Mouse (Mus musculus) ES-E14 (cell line): ENCODE data around the gene Baiap2l2. TPM values are rescaled to one million over a fixed set of nuclear protein-coding genes. Genes with fewer than 3 reads are reported as not detected.

Experiments
- DNase-seq: peaks from one replicate; pipeline ENCODE4 v3.0.0-alpha.2; 2013; ENCODE audit warnings: low read depth, low spot score
- H3K27ac ChIP-seq: 2 replicates; pipeline ENCODE4 v1.5.1; 2012; ENCODE audit warnings: low read depth, mild to moderate bottlenecking, low read length, moderate library complexity, mixed read lengths; ENCODE audit not compliant: poor library complexity, insufficient read depth, severe bottlenecking
- H3K36me3 ChIP-seq: 2 replicates; pipeline ENCODE4 v1.6.1; 2012; ENCODE audit warnings: mild to moderate bottlenecking, low read length, moderate library complexity, mixed read lengths; ENCODE audit not compliant: control insufficient read depth, poor library complexity, insufficient read depth, severe bottlenecking
- H3K4me1 ChIP-seq, 2 experiments: fragments of 150-350 bp in 1 of 2; sonication (generic) in 1 of 2; 2 replicates each; pipeline ENCODE4 v1.6.1; 2012; ENCODE audit warnings: low read length in 2 of 2, mild to moderate bottlenecking in 1 of 2, mixed read lengths in 1 of 2; ENCODE audit not compliant: control insufficient read depth in 2 of 2, insufficient read depth in 2 of 2, poor library complexity in 1 of 2
- H3K4me3 ChIP-seq, 2 experiments: fragments of 150-350 bp in 1 of 2; sonication (generic) in 1 of 2; 2 replicates each; pipeline ENCODE4 v1.5.1; 2012; ENCODE audit warnings: low read length in 2 of 2, low read depth in 1 of 2, mild to moderate bottlenecking in 1 of 2, mixed read lengths in 1 of 2; ENCODE audit not compliant: insufficient read depth in 1 of 2, poor library complexity in 1 of 2, severe bottlenecking in 1 of 2
- H3K9ac ChIP-seq: 2 replicates; pipeline ENCODE4 v1.6.1; 2012; ENCODE audit warnings: low read depth, mild to moderate bottlenecking, low read length, mixed read lengths; ENCODE audit not compliant: poor library complexity, insufficient read depth, severe bottlenecking
- H3K9me3 ChIP-seq: fragments of 150-350 bp; sonication (generic); 2 replicates; pipeline ENCODE4 v1.6.1; 2012; ENCODE audit warnings: low read depth, mild to moderate bottlenecking, low read length; ENCODE audit not compliant: control insufficient read depth, insufficient read depth
- CHD2 ChIP-seq: IDR thresholded peaks from 2 replicates; pipeline ENCODE4 v1.6.1; 2014; ENCODE audit warnings: mild to moderate bottlenecking, low read depth, low read length, inconsistent platforms
- HCFC1 ChIP-seq: IDR thresholded peaks from 2 replicates; pipeline ENCODE4 v1.6.1; 2012; ENCODE audit warnings: low read length, inconsistent platforms, borderline replicate concordance; ENCODE audit not compliant: insufficient read depth
- MAFK ChIP-seq: IDR thresholded peaks from 2 replicates; pipeline ENCODE4 v1.6.1; 2014; ENCODE audit warnings: mild to moderate bottlenecking, low read depth, low read length, inconsistent platforms; ENCODE audit not compliant: insufficient read depth
- ZC3H11A ChIP-seq: IDR thresholded peaks from 2 replicates; pipeline ENCODE4 v1.6.1; 2012; ENCODE audit warnings: low read depth, mild to moderate bottlenecking, inconsistent platforms, low read length, borderline replicate concordance
- ZNF384 ChIP-seq: IDR thresholded peaks from 2 replicates; pipeline ENCODE4 v1.6.1; 2012; ENCODE audit warnings: low read depth, low read length, inconsistent platforms
- in situ Hi-C, 2 experiments: fragments of 600-800 bp; cut with MboI; formaldehyde crosslinking; loops; one replicate each; pipeline ENCODE4 v1.15.1; 2025; ENCODE audit warnings: low sequenced_read_pairs in 2 of 2, inconsistent platforms in 1 of 2; ENCODE audit not compliant: unreplicated experiment in 2 of 2
- total RNA-seq: library from RNA; depleted of rRNA; stranded (reverse); fragments of 300-350 nt; gene quantifications from 2 replicates; pipeline ENCODE4 v1.2.3, GENCODE M21; 2012; rRNA removed

The Baiap2l2 gene
- total RNA-seq, 1 experiment, result 0.13 TPM

DNA sequence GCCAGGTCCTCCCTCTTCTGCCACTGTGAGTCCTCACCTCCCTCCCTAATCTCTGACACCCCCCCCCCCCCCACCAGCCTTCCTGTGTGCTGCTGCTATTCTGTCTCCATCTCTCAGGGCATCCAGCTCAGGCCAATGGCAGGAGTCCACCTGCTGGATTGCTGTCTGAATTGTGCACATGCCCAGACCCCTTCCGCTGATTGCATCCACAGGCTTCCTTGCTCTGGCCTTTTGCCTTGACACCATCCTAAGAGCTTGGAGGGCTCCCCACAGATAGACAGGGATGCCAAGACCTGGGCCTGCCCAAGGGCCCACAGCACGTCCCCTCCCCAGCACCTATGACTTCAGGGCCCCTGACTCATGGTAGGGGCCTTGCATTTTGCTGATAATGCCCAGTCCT is 75.0 kb downstream of the Baiap2l2 start:
- TF ChIP-seq ZC3H11A, result no peak
- no peak for TF ChIP-seq CHD2
- TF ChIP-seq MAFK, result no peak
- TF ChIP-seq ZNF384, result no peak
- no peak for TF ChIP-seq HCFC1
- no peaks in the 10 kb centered on the region for H3K36me3 ChIP-seq
- H3K9me3 ChIP-seq, result no peaks in the 10 kb centered on the region
- in situ Hi-C loops, result no loop called here
- H3K27ac ChIP-seq, result peak overlapping the region; percentile 40; the same call in 1 of the 2 replicates
- H3K4me3 ChIP-seq, result peak overlapping the region in 1 of 2 experiments; percentile 17; a peak in 1 of 4 replicates
- peak overlapping the region; percentile 44; the same call in 1 of the 2 replicates for H3K9ac ChIP-seq
- H3K4me1 ChIP-seq, result peaks cover 2 to 30% of the 10 kb centered on the region in 2 experiments; a peak in 3 of 4 replicates
- no peak for DNase-seq

DNA sequence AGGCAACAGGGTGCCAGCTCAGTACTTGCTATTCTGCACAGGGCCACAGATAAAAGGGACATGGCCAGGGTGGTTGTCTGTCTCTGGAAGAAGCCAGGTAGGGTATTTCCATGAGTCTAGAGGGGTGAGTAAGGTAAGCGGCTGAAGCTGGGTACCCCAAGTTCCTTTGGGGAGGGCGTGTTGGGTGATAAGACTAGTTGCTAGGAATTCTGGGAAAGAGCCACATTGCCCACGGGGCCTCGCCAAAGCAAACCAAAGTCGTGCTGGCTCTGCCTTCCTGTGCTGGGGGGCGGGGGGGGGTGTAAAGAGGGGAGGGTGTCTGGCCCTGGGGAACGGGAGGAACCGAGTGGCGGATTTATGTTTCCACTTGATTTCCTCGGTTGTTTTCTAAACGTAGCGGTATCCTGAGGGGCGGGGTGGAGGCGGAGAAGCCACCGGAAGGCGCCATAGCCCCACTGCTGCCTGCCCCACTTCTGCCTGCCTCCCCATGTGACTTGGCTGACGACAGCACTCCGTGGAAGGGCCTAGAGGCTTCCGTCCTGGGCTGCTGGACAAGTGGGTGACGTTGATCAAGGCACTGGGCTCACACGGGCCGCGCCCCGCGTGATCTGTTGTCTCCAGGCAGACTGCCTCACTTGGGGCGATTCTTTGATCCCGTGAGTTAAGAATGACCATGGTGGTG is 76.4 kb downstream of the Baiap2l2 start:
- Histone ChIP-seq H3K4me3 (peak overlapping the region; percentile 43 to 75), H3K4me1 (peaks cover 2 to 28% of the 10 kb centered on the region in 2 experiments; a peak in 3 of 4 replicates), H3K27ac (peak overlapping the region; percentile 50; the same call in 1 of the 2 replicates), H3K9ac (peak overlapping the region; percentile 87), H3K36me3 (no peaks in the 10 kb centered on the region), H3K9me3 (no peaks in the 10 kb centered on the region)
- TF ChIP-seq CHD2 (no peak), HCFC1 (no peak), MAFK (no peak), ZC3H11A (no peak), ZNF384 (no peak)
- no peak for DNase-seq
- in situ Hi-C loops, result no loop called here

DNA sequence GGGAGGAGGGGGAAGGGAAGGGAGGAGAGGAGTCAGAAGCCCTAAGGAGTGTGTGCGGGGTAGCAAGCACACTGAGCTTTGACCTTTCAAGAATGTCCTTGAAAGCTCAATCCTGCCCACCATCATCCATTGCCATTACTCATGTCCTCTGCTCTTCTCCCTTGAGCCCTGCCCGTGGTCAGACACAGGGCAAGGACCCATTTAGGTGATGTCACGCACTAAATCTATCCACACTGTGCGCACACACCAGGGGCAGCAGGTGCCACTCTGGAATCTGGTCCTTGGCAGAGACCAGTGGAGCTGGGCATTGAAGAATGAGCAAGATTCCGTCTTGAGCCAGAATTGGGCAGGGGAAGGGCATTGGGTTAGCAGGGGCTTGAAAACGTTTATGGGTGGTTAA is 77.1 kb downstream of the Baiap2l2 start:
- in situ Hi-C loops, result no loop called here

More for the DNA sequence above, 77.1 kb downstream of the Baiap2l2 start:
- TF ChIP-seq CHD2, result no peak
- H3K4me3 ChIP-seq, result no peak overlapping the region
- no peak for DNase-seq
- no peak overlapping the region for H3K9ac ChIP-seq
- H3K4me1 ChIP-seq, result peaks cover 2 to 26% of the 10 kb centered on the region in 2 experiments; a peak in 3 of 4 replicates
- no peaks in the 10 kb centered on the region for H3K9me3 ChIP-seq
- no peak overlapping the region for H3K27ac ChIP-seq
- no peaks in the 10 kb centered on the region for H3K36me3 ChIP-seq

Other genes with a start within 250 kb of the Baiap2l2 start
- not detected in 2 replicates for gene Galr3, start 243.7 kb downstream of the Baiap2l2 start, total RNA-seq
- gene Ankrd54, start 222.6 kb downstream of the Baiap2l2 start, total RNA-seq, result 25.4 and 28.5 TPM in 2 replicates
- gene Eif3l, start 210.4 kb downstream of the Baiap2l2 start, total RNA-seq, result 358 and 380 TPM in 2 replicates
- gene Micall1, start 176.6 kb downstream of the Baiap2l2 start, total RNA-seq, result 7.7 and 7.8 TPM in 2 replicates
- gene Polr2f, start 144.5 kb downstream of the Baiap2l2 start, total RNA-seq, result 238 and 318 TPM in 2 replicates
- gene 1700088E04Rik, start 144.3 kb downstream of the Baiap2l2 start, total RNA-seq, result 1.9 and 2.6 TPM in 2 replicates
- 0.31 and 0.42 TPM in 2 replicates for gene Sox10, start 120.3 kb downstream of the Baiap2l2 start, total RNA-seq
- gene Pick1, start 56.4 kb downstream of the Baiap2l2 start, total RNA-seq, result 61.0 and 85.9 TPM in 2 replicates
- 0.16 and 0.36 TPM in 2 replicates for gene Gm49486, start 56.1 kb downstream of the Baiap2l2 start, total RNA-seq
- 0.58 and 0.69 TPM in 2 replicates for gene Slc16a8, start 30.8 kb downstream of the Baiap2l2 start, total RNA-seq
- 59.2 and 80.9 TPM in 2 replicates for gene Pla2g6, start 42.9 kb upstream of the Baiap2l2 start, total RNA-seq
- 9.7 and 13.2 TPM in 2 replicates for gene Maff, start 61.1 kb upstream of the Baiap2l2 start, total RNA-seq
- 40.6 and 51.7 TPM in 2 replicates for gene Tmem184b, start 118.0 kb upstream of the Baiap2l2 start, total RNA-seq
- gene Csnk1e, start 170.0 kb upstream of the Baiap2l2 start, total RNA-seq, result 72.8 and 82.0 TPM in 2 replicates
- 3.2 and 5.8 TPM in 2 replicates for gene Kcnj4, start 219.7 kb upstream of the Baiap2l2 start, total RNA-seq
- gene Kdelr3, start 230.9 kb upstream of the Baiap2l2 start, total RNA-seq, result 16.2 and 25.6 TPM in 2 replicates